Mouse (Mus musculus) erythroblast, embryonic 14.5 days (primary cell): ENCODE measurements around the gene Pde6g.

ENCODE experiments used
- GATA1 ChIP-seq: IDR thresholded peaks from 2 replicates; pipeline ENCODE4 v1.6.1; 2012; ENCODE audit warnings: low read length, inconsistent platforms, mixed read lengths
- TAL1 ChIP-seq: IDR thresholded peaks from 3 replicates; pipeline ENCODE4 v1.6.1; 2012; ENCODE audit warnings: low read length, inconsistent platforms, mixed read lengths

DNA sequence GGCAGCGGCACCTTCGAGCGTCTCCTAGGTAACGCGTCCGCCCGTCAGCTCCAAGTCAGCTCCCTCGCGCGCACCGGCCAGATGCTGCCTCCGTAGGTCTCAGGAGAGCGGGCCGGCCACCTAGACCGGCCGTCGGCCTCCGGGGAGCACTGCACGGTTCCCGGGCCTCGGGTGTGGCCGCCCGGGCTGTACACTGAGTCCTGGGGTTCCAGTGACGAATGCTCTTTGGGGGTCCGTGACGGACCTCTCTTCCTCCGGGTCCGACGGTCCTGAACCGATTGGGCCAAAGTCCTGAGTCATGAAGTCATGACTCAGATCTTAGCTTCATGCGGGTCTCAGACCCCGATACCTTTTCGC is 14.4 kb upstream of the Pde6g start:
- TF ChIP-seq GATA1 (no peak), TAL1 (no peak)
